Mouse (Mus musculus) left cerebral cortex, adult 2 months (tissue): Measurements from ENCODE around the gene Rs1. TPM values are rescaled to one million over a fixed set of nuclear protein-coding genes. Genes with fewer than 3 reads are reported as not detected.
"Not testable (repeated sequence)": the region's sequence is repeated elsewhere in the genome, so short reads cannot be mapped to it uniquely, and the experiment has no call there.

Experiments used
- DNase-seq, 2 experiments: peaks; one replicate each; pipeline ENCODE4 v3.0.0; 2021 to 2022; ENCODE audit warnings: low spot score in 2 of 2, mixed read lengths in 1 of 2; ENCODE audit errors: extremely low spot score in 1 of 2
- H3K27ac ChIP-seq: fragments of 200-600 bp; 2 replicates; pipeline ENCODE4 v1.8.1; 2022
- H3K4me3 ChIP-seq: fragments of 200-600 bp; 2 replicates; pipeline ENCODE4 v1.8.1; 2022
- CTCF ChIP-seq: fragments of 200-600 bp; IDR thresholded peaks from 2 replicates; pipeline ENCODE4 v1.8.1; 2022; ENCODE audit warnings: antibody characterized with exemption, mild to moderate bottlenecking, moderate library complexity
- intact Hi-C: fragments of 180-260 bp; cut with DNase I; formaldehyde crosslinking; loops from one replicate; pipeline ENCODE4 v1.15.1; 2025
- long read RNA-seq, 2 experiments: library from polyadenylated mRNA; stranded (forward); transcript quantifications; one replicate each; pipeline ENCODE4 v2.0.0; 2021; ENCODE audit warnings: borderline mapping rate in 2 of 2
- total RNA-seq, 2 experiments: library from RNA; stranded (reverse); gene quantifications; 2 replicates each; pipeline ENCODE4 v1.2.3; 2021

Gene Rs1
- total RNA-seq = under 1 TPM in 1 of 2 experiments, not detected in 1; 0.34 TPM
- long read RNA-seq, experiment 1 = 0 reads
- long read RNA-seq, experiment 2 = 0 reads

DNA sequence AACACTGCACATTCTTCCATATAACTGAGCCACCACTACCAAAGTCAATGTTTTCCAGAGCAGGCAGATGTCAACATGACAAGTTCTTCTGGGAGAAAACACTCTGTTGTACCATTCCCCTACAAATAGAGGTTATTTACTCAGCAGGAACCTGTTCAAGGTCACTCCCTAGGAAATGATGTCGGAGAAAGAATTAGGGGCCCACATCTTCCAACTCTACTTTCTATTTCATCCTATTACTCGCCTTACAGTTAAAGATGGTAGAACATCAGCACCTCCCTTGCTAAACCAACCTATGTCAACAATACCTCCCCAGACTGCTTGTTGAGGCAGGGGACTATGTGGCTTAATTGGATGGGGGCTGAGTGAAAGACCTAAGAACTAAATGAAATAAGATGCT is at the start of gene Rs1:
Gene Rs1 (plus strand): TSS at position 301 of the 400 bp plus-strand sequence.
- intact Hi-C loops = loop anchor here (5.0 to 10.0 kb wide), 2 partner anchors 180 to 227 kb away; partner anchors contain the start of gene Cdkl5
- no peak for TF ChIP-seq CTCF
- H3K27ac ChIP-seq = no peak within 1 kb of the TSS
- DNase-seq = no peak
- H3K4me3 ChIP-seq = no peak within 1 kb of the TSS

DNA sequence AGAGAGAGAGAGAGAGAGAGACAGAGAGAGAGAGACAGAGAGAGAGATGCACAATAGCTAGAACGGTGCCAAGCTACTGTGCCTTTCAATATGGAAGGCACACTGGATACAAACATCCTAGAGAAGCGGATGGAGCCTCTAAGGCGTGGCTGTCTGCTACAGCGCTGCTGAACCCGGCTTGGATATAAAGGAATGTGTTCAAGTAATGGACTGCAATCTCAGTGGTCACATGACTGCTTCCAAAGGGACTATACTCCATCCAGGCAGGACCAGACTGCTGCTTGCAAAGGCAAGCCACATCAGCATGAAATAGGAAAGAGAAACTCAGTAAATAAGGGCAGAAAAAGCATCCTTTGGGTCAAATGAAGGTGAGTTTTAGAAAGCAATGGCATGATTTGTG is 32.2 kb upstream of the Rs1 start, which contains the start of gene Ppef1:
Gene Ppef1 (minus strand): TSS at position 116 of the 400 bp plus-strand sequence.
- no peak for TF ChIP-seq CTCF
- intact Hi-C loops = no loop called here
- Histone ChIP-seq H3K4me3 (no peak within 1 kb of the TSS), H3K27ac (no peak within 1 kb of the TSS)
- no peak for DNase-seq

DNA sequence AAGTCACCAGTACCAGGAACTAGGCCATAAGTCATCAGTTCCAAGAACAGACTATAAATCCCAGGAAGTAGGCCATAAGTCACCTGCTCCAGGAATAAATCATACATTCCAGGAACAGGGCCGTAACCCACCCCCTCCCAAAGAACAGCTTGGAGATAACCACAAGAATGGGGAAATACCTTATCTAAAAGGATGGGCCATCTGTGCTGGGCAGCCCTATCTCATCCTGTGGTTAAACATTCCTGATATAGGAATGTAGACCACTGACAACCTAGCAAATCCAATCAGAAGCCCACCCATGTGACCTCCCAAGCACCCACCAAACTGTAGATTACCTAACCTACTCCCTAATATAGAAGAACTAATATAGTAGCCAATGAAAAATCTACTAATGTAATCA is 22.4 kb upstream of the Rs1 start:
- Histone ChIP-seq H3K4me3 (no peak overlapping the region), H3K27ac (no peak overlapping the region)
- intact Hi-C loops = no loop called here
- no peak for TF ChIP-seq CTCF
- DNase-seq = no peak

DNA sequence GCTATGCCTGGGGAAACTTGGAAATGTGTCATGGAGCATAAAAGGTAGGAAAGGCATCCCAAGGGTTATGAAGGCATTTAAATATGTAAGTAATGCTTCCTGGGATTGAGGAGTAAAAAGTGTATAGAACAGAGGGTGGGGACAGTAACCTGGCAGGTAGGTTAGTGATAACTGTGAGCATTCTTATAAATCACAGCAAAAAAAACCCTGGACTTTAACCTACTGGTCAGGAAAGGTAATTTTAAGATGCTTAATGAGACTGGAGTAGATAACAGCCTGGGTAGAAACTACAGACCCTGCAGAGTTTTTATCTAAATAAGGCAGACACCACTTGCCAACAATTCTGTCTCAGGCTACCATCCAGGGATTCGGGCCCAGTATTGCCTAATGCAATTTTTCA is 19.2 kb upstream of the Rs1 start:
- intact Hi-C loops = no loop called here
- no peak overlapping the region for H3K27ac ChIP-seq
- no peak for DNase-seq
- H3K4me3 ChIP-seq = no peak overlapping the region
- no peak for TF ChIP-seq CTCF

DNA sequence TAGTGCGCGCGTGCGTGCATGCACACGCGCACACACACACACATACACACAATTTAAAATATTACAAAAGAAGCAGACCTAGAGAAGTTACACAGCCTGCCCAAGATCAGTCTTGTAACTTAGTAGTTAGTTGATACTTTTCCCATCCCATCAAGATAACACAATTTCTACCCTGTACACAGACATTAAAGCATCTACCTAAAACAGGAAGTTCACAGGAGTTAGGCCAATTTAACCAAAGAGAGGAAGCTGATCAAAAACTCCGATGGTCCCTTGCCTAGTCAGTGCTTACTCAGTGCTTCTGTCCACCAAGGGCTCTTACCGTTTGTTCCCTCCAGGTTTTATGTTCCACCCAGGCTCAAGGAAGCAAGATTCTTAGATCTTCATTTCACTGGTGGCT is 17.0 kb upstream of the Rs1 start:
- intact Hi-C loops = no loop called here
- Histone ChIP-seq H3K4me3 (no peak overlapping the region), H3K27ac (no peak overlapping the region)
- no peak for TF ChIP-seq CTCF
- no peak for DNase-seq

DNA sequence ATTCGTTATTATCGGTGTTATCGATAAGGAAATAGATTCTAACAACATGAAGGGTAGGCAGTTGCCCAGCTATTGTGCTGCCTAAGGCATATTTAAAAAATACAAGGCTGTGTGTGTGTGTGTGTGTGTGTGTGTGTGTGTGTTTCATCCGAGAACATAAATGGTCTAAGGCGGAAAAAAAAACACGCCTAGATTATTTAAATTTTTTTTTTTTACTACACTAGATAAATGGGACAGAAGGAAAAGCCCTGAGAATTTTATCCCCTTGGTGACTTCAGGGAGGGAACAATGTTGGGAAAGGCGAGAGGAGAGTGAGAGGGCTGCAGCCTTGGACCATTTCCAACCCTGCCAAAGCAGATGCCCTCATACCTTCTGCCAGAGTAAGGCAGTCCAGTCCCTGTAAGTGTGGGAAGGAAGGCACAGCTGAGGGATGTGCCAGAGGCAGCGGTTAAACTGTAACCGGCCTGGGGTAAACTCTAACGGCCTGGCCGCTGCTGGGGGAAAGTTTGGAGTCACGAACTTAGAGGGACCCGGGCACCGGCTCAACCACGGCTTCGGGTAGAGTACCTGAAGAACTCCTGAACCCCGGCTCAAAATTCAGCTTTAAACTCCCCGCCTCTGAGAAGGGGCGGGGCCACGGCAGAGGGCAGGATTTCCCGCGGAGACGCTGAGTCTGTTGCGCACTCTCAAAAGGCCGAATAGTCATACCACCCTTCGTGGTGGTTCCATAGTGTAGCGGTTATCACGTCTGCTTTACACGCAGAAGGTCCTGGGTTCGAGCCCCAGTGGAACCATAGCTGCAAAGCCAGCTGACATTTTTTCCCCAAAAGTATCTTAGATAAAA is 2.2 kb upstream of the Rs1 start:
- TF ChIP-seq CTCF = no peak; the same call in 1 of the 2 replicates
- DNase-seq = peak; percentile 87 to 94
- no peak overlapping the region for H3K27ac ChIP-seq
- H3K4me3 ChIP-seq = peak overlapping the region; percentile 48
- intact Hi-C loops = loop anchor here (5.0 to 10.0 kb wide), 2 partner anchors 178 to 229 kb away; partner anchors contain the start of gene Cdkl5

DNA sequence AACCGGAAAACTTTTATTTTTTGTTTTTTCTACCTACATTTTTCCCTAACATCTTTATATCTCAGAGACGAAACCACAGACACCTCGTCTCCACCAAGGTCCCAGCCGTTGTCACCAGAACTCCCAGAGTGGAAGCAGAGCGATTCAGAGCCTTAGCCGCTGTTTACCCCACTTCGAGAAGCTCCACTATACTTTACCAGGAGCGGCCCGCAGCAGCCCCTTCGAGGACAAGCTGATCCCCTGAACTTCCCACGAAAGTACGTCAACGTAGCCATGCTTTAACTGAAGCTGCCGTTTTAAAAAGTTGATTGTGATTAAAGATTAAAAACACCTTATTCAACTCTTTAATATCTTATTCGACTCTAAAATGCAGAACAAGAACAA is 1.6 kb upstream of the Rs1 start:
- no peak for TF ChIP-seq CTCF
- H3K4me3 ChIP-seq = peak overlapping the region; percentile 48
- intact Hi-C loops = loop anchor here (5.0 to 10.0 kb wide), 2 partner anchors 179 to 229 kb away; partner anchors contain the start of gene Cdkl5
- H3K27ac ChIP-seq = no peak overlapping the region
- DNase-seq = no peak

DNA sequence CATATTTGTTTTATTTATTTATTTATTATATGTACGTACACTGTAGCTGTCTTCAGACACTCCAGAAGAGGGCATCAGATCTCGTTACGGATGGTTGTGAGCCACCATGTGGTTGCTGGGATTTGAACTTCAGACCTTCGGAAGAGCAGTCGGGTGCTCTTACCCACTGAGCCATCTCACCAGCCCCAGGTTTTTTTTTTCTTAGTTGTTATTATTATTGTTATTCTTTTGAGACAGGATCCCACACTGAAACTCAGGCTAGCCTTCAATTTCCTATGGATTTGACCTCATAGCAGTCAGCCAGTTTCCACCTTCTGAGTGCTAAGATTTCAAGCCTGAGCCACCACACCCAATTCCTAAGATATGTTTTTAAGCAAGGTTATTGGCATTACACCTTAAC is 1.8 kb downstream of the Rs1 start:
- not testable (repeated sequence) for H3K27ac ChIP-seq, DNase-seq, H3K4me3 ChIP-seq
- intact Hi-C loops = loop anchor here (5.0 to 10.0 kb wide), 3 partner anchors 182 to 265 kb away; partner anchors contain the start of genes Cdkl5 and Phka2

DNA sequence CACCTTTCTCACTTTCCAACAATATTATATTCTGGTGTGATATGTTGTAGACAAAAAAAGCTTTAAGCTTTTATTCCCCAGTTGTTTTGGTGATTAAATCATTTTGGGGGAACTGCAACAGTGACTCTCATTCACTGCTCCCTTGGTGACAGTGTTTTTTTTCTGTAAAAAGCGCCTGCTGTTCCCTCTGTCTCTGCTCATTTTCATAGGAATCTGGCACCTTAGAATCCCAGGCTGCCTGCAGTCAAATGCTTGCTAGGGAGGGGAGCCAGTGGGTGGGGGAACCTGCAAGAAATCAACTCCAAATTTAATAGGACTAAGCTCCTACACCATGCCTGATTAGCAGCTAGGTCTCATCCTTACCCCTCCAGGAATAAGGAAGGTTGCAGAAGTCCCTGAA is 5.2 kb downstream of the Rs1 start:
- no peak for TF ChIP-seq CTCF
- peak in 1 of 2 experiments; percentile 20 for DNase-seq
- Histone ChIP-seq H3K27ac (peak overlapping the region; percentile 61; the same call in 1 of the 2 replicates), H3K4me3 (no peak overlapping the region)
- intact Hi-C loops = loop anchor here (2.0 to 10.0 kb wide), 2 partner anchors 168 to 268 kb away; partner anchors contain the start of gene Phka2

DNA sequence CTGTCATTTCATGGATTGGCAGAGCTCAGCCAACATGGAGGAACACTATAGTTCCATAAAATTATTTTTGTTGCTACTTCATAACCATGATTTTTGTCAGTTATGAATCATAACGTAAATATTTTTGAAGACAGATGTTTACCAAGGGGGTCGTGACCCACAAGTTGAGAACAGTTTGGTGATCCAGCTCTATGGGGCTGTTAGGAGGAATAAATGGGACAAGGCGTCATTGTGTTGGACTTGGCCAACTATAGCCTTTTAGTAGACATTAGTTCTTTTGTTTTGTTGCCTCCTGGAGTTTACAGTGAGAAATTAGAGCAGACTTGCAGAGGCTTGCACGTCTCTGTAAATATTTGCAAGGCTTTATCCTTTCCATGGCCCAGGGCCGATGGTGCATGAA is 14.5 kb downstream of the Rs1 start:
- DNase-seq = no peak
- no peak overlapping the region for H3K27ac ChIP-seq
- intact Hi-C loops = no loop called here
- no peak for TF ChIP-seq CTCF
- H3K4me3 ChIP-seq = no peak overlapping the region

DNA sequence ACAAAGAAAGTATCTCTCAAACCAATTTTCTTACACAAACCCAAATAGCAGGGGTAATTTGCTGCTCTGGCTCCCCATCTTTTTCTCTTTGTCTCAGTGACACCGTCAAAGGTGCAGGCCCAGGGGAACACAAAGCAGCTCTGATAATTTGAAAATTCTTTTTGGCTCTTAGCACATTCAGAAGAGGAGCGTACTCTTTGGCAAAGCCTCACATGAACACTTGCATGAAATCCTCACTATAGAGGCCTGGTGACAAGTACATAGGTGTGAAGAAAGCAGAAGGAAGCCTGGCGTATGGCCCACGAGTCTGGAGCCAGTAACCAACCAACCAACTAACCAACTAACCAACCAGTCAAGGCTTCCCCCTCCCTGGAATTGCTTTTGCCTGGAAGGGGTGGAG is 27.1 kb downstream of the Rs1 start:
- no peak overlapping the region for H3K27ac ChIP-seq
- DNase-seq = no peak
- no peak overlapping the region for H3K4me3 ChIP-seq
- intact Hi-C loops = no loop called here
- no peak for TF ChIP-seq CTCF

DNA sequence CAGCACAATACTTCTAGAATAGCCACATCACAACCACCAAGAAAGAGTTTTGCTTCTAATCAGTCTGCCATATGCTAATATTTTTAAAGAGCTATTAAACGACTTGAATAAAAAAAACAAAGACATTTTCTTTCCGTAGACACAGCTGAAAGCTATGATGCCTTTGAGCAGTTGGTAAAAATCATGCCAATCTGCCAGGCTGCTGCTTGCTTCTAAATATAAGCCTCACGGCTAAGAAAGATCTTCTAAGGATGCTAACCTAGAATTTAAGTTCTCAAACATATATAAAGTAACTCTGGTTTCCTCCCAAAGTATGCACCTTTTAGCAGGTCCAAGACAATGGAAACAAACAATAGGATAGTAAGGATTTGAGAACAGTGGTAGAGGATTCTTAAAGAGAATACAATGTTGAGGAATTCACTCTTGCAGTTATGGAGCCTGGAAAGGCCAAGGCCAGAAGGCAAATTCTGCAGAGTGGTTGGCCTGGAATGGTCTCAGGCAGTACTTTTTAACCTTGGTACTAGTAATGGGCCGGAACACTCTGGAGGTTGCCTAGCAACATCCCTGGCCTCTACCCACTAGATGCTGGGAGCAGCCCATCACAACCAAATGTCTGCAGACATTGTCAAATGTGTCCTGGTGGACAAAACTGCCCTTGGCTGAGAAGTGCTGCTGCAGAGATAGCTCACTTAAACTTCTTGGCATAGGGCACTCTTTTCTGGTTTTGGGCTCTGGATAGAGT is 36.8 kb downstream of the Rs1 start:
- no peak for DNase-seq
- no peak for TF ChIP-seq CTCF
- no peak overlapping the region for H3K4me3 ChIP-seq
- intact Hi-C loops = no loop called here
- H3K27ac ChIP-seq = 0 out of 2 replicates have a peak overlapping the region, but pooled peaks have one; percentile 48
